Mouse (Mus musculus): Measurements from ENCODE around the gene Xndc1.

Xndc1 gene

GRCm38 (mm10) chr7:102081784-102082183 is 16.5 kb downstream of the Xndc1 start:
- peak; percentile 54 for DNase-seq (ENCODE audit: low read depth, low spot score)

DNA sequence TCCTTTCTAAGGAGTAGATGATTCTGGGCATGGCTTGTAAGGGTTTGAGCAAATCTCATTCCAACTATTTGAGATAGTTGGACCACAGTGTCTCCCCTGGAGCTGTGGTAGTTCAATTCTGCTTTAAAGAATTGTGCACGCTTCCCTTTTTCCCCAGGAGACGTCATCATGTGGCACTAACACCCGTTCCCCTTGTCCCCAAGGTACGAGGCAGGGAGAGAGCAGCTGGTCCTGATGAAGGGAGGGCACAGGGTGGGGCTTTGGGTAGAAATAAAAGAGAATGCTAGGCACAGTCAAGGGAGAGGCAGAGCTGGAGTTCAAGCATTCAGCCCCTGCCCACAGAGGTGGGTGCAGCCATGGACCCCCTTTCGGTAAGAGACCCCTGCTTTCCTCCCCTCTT is 17.5 kb downstream of the Xndc1 start, which contains the start of gene Trpc2:
Trpc2 (plus strand) TSS at position 301 of the 400 bp plus-strand sequence.
- no peak for DNase-seq (ENCODE audit: low read depth, low spot score)

DNA sequence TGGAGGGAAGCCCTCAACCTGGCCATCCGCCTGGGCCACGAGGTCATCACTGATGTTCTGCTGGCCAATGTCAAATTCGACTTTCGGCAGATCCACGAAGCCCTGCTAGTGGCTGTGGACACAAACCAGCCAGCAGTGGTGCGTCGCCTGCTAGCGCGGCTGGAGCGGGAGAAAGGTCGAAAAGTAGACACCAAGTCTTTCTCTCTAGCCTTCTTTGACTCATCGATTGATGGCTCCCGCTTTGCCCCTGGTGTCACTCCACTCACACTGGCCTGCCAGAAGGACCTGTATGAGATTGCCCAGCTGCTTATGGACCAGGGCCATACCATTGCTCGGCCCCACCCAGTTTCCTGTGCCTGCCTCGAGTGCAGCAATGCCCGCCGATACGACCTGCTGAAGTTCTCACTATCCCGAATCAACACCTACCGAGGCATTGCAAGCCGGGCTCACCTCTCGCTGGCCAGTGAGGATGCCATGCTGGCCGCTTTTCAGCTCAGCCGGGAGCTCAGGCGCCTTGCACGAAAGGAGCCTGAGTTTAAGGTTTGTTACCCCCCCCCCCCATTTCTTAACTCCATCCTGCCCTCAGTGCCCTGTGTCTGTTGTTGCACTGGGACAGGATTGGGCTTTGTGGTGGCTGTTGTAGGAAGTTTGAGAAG is 18.9 kb downstream of the Xndc1 start:
- no peak for DNase-seq (ENCODE audit: low read depth, low spot score)

GRCm38 (mm10) chr7:102087336-102087735 is 22.0 kb downstream of the Xndc1 start:
- DNase-seq (ENCODE audit: low read depth, low spot score) = no peak

DNA sequence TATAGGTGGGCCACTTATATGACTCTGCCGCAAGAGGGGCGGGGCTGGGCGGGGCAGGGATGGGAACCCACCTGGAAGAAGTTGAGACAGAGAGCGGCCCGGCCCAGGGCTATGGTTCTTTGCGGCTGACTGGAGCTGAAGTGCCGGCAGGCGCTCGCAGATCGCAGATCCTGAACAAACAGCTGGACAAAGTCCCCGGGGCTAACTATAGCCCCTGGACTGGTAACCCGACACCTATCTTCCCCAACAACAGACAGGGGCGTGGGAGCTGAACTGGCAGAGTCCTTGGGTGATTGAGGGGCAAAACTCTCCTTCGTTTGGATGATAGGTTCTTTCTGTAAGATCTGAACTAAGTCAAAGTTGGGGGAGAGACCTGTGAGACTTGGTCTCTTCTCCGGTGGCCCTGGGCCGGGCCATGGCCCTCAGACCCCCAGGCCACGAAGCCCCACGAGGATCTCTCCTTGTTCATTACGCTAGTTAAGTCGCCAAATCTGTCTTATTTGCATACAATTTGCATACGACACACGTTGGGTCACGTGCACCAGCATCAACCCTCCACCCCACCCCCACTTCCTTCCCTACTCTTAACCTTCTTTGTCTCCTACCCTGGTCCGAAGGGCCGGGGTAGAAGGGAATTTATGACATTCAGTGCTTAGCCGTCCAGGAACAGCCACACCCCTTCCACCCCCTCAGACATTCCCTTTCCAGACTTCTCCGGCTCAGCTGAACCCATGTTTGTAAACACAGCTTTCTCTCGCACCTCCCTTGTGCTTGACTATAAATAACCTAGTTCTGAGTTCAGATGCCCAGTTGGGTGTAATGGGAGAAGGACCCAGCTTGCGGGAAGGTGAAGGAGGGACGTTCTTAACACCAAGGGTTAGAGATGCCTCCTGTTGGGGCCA is 34.7 kb downstream of the Xndc1 start:
- DNase-seq (ENCODE audit: low read depth, low spot score) = peak; percentile 88

DNA sequence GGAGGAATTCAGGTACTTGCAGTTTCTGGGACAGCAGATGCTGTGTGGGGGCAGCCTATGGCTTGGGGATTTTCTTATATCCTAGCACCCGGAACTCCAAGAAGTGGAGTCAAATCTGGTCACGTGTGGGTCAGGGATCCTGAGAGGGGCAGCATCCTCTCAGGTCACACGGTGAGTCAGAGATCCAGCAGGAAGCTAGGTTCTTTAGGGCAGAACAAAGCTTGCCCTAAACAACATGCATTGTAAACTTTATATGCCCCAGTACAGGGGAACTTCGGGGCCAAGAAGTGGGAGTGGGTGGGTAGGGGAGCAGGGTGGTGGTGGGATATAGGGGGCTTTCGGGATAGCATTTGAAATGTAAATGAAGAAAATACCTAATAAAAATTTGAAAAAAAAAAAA is 35.6 kb downstream of the Xndc1 start:
- no peak for DNase-seq (ENCODE audit: low read depth, low spot score)

DNA sequence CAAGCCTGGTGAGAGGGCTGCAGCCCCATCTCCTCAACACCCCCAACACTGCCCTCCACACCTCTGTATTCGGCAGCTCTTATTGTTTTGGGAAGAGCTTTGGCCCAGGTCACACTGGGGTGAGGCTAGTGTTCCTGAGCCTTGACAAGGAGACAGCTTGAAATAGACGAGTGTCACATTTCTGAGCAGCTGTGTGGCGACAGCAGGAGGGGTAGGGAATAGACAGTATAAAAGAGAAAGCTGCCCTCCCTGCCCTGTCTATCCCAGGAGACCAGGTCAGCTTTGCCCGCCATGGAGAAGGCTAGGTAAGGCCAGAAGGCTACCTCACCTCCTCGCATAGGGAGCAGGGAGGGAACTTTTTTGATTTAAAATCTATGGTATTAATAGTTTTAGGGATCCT is 36.2 kb downstream of the Xndc1 start, which contains the start of gene Art1:
Art1 (plus strand) TSS at position 257 of the 400 bp plus-strand sequence.
- peak; percentile 94 for DNase-seq (ENCODE audit: low read depth, low spot score)

- DNase-seq (ENCODE audit: low read depth, low spot score) = no peak
Observed at GRCm38 (mm10) chr7:102102241-102102640, 36.9 kb downstream of the Xndc1 start.

- no peak for DNase-seq (ENCODE audit: low read depth, low spot score)
Observed at GRCm38 (mm10) chr7:102102696-102103095, 37.4 kb downstream of the Xndc1 start.

GRCm38 (mm10) chr7:102103555-102103954 is 38.2 kb downstream of the Xndc1 start:
- no peak for DNase-seq (ENCODE audit: low read depth, low spot score)

DNA sequence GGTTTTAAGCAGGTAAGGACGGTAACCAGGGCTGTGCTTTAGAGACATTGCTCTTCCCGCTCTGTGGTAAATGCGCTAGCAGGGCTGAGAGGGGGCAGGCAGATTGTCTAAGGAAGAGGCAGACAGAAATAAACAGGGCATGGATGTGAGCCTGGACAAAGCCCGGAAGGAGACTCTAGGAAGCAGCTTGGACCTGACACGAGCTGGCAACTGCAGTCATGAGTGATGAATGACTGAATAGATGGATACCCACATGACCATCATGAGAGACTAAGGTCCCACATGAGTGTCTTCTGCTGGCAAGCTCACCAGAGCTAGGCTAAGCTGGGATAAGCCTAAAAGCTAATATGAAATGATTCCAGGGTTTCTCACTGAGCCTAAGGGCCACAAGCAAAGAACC is 38.8 kb downstream of the Xndc1 start:
- no peak for DNase-seq (ENCODE audit: low read depth, low spot score)

GRCm38 (mm10) chr7:102106700-102107141 is 41.4 kb downstream of the Xndc1 start:
- DNase-seq (ENCODE audit: low read depth, low spot score) = no peak

DNA sequence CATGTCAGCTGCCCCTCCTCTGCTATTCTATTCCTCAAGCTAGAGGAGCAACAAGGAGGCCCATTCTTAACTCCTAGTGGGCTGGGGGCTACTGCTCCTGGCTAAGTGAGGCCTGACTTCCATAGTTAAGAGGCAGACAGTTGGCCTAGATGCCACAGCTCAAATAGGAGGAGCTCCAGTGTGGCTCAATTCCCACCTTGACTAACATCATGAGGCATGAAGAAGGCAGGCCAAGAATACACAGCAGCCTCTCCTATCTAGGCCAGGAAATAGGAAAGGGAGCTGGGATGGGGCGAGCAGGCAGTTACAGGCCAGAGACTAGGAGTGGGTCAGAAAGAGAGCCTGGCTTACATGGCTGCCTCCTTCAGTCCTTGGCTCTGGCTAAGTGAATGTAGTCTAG is 42.9 kb downstream of the Xndc1 start:
- peak; percentile 67 for DNase-seq (ENCODE audit: low read depth, low spot score)

DNA sequence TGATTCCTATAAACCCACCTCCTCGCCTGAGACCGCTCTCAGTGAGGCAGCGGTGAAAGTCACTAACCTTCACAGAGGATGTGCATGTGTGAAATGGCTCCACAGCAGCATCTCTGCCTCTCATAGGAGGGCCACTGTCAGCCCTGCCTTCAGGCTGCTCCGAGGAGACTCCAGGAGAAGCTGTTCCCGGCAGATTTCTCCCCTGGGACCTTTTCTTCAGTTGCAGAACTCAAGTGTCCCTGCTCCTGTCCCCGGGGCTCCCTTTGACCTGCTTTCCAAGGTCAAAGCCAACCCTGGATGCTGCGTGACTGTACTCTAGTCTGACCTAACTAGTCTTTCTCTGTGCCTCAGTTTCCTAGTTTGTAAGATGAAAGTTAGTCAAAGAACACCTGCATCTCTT is 43.9 kb downstream of the Xndc1 start, which contains the start of gene Art5:
Art5 (minus strand) TSS at position 319 of the 400 bp plus-strand sequence.
- DNase-seq (ENCODE audit: low read depth, low spot score) = no peak

DNA sequence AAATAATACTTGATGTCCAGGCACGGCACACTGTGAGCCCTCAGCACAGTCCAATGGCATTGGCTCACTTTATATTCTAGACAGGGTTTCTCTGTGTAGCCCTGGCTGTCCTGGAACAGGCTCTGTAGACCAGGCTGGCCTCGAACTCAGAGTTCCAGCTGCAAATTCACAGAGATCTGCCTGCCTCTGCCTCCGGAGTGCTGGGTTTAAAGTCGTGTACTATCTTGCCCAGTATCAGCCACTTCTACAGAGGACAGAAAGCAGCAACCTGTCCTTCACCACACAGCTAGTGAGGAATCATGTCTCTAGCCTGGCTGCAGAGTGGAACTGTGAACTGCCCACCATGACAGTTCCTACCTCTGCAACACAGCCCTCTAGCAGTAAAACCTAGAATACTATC is 44.4 kb downstream of the Xndc1 start:
- no peak for DNase-seq (ENCODE audit: low read depth, low spot score)

GRCm38 (mm10) chr7:102113151-102113729 is 47.9 kb downstream of the Xndc1 start:
- no peak for DNase-seq (ENCODE audit: low read depth, low spot score)

DNA sequence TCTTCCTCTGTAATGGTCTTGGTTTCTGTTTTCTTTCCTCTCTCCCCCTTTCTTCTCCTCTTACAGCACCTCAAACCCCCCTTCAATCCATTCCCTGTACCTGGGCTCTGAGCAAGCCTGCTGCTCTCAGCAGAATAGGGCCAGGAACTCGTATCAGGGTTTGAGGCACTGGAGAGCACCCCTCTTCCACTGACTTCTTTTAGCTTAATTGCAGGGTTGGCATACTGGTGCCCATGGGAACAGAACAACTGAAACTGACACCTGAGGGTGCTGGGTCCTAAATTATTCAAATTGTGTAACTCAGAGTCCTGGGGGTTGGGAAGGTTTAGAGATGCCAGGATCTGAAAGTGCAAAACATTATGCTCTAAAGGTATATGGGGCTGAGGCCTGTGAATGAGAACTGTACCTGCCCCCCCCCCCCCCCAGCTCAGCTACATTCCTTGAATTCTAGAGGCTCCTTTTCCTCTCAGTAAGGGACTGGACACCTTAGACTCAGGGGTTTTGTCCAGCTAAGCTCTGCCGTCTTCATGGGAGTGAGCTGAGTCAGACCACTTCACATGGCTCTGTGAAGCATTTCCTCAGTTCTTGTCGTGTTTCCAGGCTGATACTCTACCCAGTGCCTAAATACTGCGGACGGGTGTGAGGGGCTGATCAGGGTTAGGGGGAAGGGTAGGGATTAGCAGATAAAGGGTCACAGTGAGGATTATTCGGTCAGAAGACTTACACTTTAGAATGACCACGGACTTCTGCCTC is 51.4 kb downstream of the Xndc1 start, which contains the start of gene Chrna10:
Chrna10 (minus strand) TSS at position 250 of the 753 bp plus-strand sequence.
- no peak for DNase-seq (ENCODE audit: low read depth, low spot score)

DNA sequence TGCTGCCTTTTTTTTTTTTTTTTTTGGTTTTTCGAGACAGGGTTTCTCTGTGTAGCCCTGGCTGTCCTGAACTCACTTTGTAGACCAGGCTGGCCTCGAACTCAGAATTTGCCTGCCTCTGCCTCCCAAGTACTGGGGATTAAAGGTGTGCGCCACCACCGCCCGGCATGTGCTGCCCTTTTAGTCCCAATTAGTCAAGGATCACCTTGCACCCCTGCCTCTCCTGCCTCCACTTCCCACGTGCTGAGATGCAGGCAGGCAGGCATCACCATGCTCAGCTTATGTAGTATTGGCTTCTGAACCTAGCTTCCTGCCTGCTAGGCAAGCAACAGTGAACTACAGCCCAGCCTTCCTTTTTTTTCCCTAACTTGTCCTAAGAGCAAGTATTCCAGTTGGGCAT is 52.1 kb downstream of the Xndc1 start:
- no peak for DNase-seq (ENCODE audit: low read depth, low spot score)

- DNase-seq (ENCODE audit: low read depth, low spot score) = no peak
Observed at GRCm38 (mm10) chr7:102120326-102120725, 55.0 kb downstream of the Xndc1 start.

GRCm38 (mm10) chr7:102132395-102132794 is 67.1 kb downstream of the Xndc1 start:
- DNase-seq (ENCODE audit: low read depth, low spot score) = no peak
